Mouse (Mus musculus) small intestine, adult 2 months (tissue): ENCODE results near the gene Atp6v0a1. TPM values are rescaled to one million over a fixed set of nuclear protein-coding genes. Genes with fewer than 3 reads are reported as not detected.

Experiments used
- H3K27ac ChIP-seq: fragments of 200-500 bp; 2 replicates; pipeline ENCODE4 v1.5.1; 2012; ENCODE audit warnings: low read depth, low read length, control low read depth, inconsistent platforms; ENCODE audit not compliant: insufficient read depth
- H3K27me3 ChIP-seq: fragments of 200-500 bp; 2 replicates; pipeline ENCODE4 v1.6.1; 2012; ENCODE audit warnings: mild to moderate bottlenecking, moderate library complexity, low read length, inconsistent platforms; ENCODE audit not compliant: control insufficient read depth, insufficient read depth
- H3K36me3 ChIP-seq: fragments of 200-500 bp; 2 replicates; pipeline ENCODE4 v1.6.1; 2012; ENCODE audit warnings: mild to moderate bottlenecking, low read length, control low read depth, inconsistent platforms; ENCODE audit not compliant: control insufficient read depth, insufficient read depth
- H3K4me1 ChIP-seq: fragments of 200-500 bp; 2 replicates; pipeline ENCODE4 v1.6.1; 2012; ENCODE audit warnings: low read length, inconsistent platforms, mixed read lengths; ENCODE audit not compliant: control insufficient read depth, insufficient read depth, insufficient read length
- H3K4me3 ChIP-seq: fragments of 200-500 bp; 2 replicates; pipeline ENCODE4 v1.5.1; 2012; ENCODE audit warnings: low read depth, mild to moderate bottlenecking, control low read depth, inconsistent platforms, low read length, moderate library complexity
- CTCF ChIP-seq: fragments of 200-500 bp; IDR thresholded peaks from 2 replicates; pipeline ENCODE4 v1.5.1; 2012; ENCODE audit warnings: low read depth, mild to moderate bottlenecking, control low read depth, inconsistent platforms, low read length, moderate library complexity, mixed read lengths; ENCODE audit not compliant: insufficient replicate concordance, insufficient read length; ENCODE audit errors: extremely low read depth
- POLR2A ChIP-seq: fragments of 200-500 bp; IDR thresholded peaks from 2 replicates; pipeline ENCODE4 v1.6.1; 2012; ENCODE audit warnings: low read depth, mild to moderate bottlenecking, control low read depth, inconsistent platforms, low read length, moderate library complexity
- WGBS: fragments of 180-500 bp; shearing (Covaris S2); methylation state at CpG from one replicate; pipeline ENCODE4 v1.1.7; 2018; 5-methylcytosine and 5-hydroxymethylcytosine counted together
- polyA plus RNA-seq: library from polyadenylated mRNA; depleted of rRNA; stranded (reverse); fragments of >200 nt; gene quantifications from 2 replicates; pipeline ENCODE4 v1.2.3, GENCODE M21; 2012

Gene Atp6v0a1
- polyA plus RNA-seq, 1 experiment, result 69.5 TPM

DNA sequence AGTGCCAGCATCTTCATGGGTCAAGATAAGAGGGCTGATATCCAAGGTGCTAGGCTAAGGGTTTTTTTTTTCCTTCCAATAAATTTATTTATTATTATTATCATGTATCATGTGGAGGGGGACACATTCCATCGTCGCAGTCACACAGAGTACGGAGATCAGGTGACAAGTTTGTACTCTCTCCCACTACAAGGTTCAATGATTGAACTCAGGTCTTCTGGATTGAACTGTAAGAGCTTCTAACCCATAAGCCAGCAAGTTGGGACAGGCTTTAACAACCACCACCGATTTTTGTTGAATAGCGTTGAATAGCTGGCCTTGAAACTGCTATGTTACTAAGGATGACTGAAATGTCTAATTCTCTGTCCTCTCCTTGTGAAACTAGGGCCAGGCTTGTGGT, 71.2 kb downstream of the Atp6v0a1 start:
- peaks cover 13% of the 10 kb centered on the region for H3K27me3 ChIP-seq
- WGBS, result 67% methylated on average over 5 of the region's 5 CpGs
- TF ChIP-seq POLR2A (no peak), CTCF (no peak)
- no peaks in the 10 kb centered on the region; the same call in 1 of the 2 replicates for H3K36me3 ChIP-seq
- peaks cover 14% of the 10 kb centered on the region for H3K4me1 ChIP-seq
- H3K27ac ChIP-seq, result no peak overlapping the region
- no peak overlapping the region for H3K4me3 ChIP-seq

DNA sequence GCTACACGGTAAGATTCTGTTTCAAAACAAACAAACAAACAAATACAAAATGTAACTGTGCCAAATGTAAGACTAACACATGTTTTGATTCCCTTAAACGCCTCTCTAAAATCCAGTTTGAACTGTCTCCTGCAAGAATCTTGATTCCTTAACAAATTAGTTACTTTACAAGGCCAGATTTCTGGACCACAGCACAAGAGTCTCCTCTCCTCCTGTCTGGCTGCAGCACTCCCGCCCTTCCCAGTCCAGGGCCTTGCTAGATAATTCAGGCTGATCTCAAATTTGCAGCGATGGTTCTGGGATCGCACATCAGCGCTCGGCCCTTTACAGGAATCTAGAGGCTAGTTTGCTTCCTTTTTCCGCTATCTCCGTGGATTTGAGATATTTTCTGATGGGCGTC, 72.4 kb downstream of the Atp6v0a1 start:
- WGBS, result 7% methylated on average over 10 of the region's 10 CpGs
- Histone ChIP-seq H3K27ac (peak overlapping the region; percentile 79), H3K4me3 (peak overlapping the region; percentile 84), H3K27me3 (peaks cover 13% of the 10 kb centered on the region), H3K4me1 (peaks cover 26% of the 10 kb centered on the region), H3K36me3 (no peaks in the 10 kb centered on the region)
- no peak for TF ChIP-seq CTCF
- TF ChIP-seq POLR2A, result no peak

DNA sequence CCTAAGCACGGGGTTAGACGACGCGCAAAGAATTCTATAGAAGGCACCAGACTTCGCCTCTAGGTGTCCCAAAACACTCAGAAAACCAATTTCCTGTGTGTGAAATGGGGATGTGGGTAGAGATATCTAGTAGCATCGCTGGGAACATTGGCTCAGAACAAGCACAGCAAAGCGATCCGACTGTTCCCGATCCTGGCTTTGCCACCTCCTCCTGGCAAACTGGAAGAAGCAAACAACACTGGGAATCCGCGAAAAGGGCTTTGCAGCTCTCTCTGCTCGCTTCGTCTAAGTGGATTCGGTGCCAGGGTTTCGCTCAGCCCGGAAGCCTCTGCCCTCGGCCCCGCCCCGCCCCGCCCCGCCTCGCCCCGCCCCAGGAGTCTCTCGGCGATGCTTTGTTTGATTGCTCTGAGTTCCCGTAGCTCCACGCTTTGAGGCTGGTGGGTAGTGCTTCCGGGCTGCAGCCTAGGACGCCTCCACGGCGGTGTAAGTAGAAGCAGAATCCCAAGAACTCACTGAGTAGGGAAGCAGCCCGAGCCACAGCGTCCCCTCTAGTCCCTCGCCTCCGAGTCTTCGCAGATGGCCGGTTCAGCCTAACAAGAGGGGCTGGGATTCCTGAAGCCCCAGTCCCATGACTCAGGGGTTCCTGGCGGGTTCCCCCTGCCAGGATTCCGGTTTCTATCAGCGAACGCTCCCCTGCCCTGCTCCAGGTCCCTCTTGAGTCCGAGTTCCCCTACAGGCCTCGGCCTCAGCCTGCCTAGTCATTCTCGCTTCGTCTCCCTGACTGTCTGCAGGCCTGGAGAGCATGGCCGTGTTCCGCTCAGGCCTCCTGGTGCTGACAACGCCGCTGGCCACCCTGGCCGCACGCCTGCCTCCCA, 73.2 kb downstream of the Atp6v0a1 start, which contains the start of gene Coasy:
Gene Coasy (plus strand): TSS at position 358 of the 875 bp plus-strand sequence.
- Histone ChIP-seq H3K36me3 (no peaks in the 10 kb centered on the region), H3K27ac (peak within 1 kb of the TSS; percentile 79), H3K27me3 (peaks cover 13% of the 10 kb centered on the region), H3K4me3 (peak within 1 kb of the TSS; percentile 84), H3K4me1 (peaks cover 27% of the 10 kb centered on the region)
- TF ChIP-seq POLR2A, result peak; percentile 80
- TF ChIP-seq CTCF, result peak; percentile 54; the same call in 1 of the 2 replicates
- WGBS, result under 1% methylated on average over 51 of the region's 51 CpGs

DNA sequence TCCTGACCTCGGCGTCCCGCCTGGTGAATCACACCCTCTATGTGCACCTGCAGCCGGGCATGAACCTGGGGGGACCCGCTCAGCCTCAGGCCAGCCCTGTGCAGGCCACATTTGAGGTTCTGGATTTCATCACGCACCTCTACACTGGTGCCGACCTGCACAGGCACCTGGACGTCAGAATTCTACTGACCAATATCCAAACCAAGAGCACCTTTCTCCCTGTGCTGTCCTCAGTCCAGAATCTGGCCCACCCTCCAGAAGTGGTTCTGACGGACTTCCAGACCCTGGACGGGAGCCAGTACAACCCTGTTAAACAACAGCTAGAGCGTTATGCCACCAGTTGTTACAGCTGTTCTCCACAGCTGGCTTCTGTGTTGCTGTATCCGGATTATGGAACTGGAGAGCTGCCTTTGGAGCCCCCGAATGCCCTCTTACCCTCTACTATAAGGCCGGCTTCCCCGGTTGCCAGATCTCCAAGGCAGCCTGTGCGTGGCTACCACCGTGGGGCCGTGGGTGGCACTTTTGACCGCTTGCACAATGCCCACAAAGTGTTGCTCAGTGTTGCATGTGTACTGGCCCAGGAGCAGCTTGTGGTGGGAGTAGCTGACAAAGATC, 73.9 kb downstream of the Atp6v0a1 start:
- TF ChIP-seq POLR2A, result no peak
- no peak for TF ChIP-seq CTCF
- Histone ChIP-seq H3K4me3 (peak overlapping the region; percentile 84), H3K4me1 (peaks cover 31% of the 10 kb centered on the region), H3K27me3 (peaks cover 13% of the 10 kb centered on the region), H3K36me3 (peaks cover under 1% of the 10 kb centered on the region), H3K27ac (peak overlapping the region; percentile 78)
- 13% methylated on average over 19 of the region's 19 CpGs for WGBS

DNA sequence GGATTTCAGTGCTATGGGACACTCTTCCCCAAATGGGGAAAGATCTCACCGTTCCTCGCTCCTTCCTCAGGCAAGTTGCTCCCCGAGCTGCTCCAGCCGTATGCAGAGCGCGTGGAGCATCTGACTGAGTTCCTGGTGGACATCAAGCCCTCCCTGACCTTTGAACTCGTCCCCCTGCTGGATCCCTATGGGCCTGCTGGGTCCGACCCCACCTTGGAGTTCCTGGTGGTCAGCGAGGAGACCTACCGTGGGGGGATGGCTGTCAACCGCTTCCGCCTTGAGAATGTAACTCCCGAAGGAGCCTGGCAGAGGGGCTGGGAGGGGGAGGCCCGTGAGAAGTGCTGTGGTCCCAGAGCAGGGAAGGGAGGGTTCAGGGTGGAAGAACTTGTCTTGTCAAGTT, 75.0 kb downstream of the Atp6v0a1 start:
- Histone ChIP-seq H3K36me3 (peaks cover 11% of the 10 kb centered on the region), H3K27me3 (peaks cover 9% of the 10 kb centered on the region), H3K4me3 (no peak overlapping the region), H3K4me1 (peaks cover 32% of the 10 kb centered on the region), H3K27ac (no peak overlapping the region)
- TF ChIP-seq POLR2A, result no peak
- no peak for TF ChIP-seq CTCF
- WGBS, result 87% methylated on average over 14 of the region's 14 CpGs

DNA sequence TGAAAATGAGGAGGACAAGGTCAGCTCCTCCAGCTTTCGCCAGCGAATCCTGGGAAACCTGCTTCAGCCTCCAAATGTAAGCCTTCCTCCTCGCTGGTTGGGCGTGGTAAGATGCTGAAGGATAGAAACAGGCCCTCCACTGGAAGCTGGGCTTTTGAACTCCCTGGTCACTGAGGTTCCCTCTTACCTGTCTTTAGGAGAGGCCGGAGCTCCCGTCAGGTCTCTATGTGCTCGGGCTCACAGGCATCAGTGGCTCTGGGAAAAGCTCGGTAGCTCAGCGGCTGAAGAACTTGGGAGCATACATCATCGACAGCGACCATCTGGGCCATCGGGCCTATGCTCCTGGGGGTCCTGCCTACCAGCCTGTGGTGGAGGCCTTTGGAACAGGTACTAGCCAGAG, 75.6 kb downstream of the Atp6v0a1 start:
- Histone ChIP-seq H3K4me3 (no peak overlapping the region), H3K27ac (no peak overlapping the region), H3K4me1 (peaks cover 32% of the 10 kb centered on the region), H3K36me3 (peaks cover 17% of the 10 kb centered on the region), H3K27me3 (peaks cover 3% of the 10 kb centered on the region)
- TF ChIP-seq POLR2A (no peak), CTCF (no peak)
- whole genome bisulfite sequencing, result 96% methylated on average over 12 of the region's 12 CpGs
